Mouse (Mus musculus): ENCODE results near the gene Tnfrsf11a. TPM values are rescaled to one million over a fixed set of nuclear protein-coding genes. Genes with fewer than 3 reads are reported as not detected.
A peak's percentile ranks its signal among the peaks of the same experiment; 100 is the strongest.
"Not testable (repeated sequence)": the region's sequence is repeated elsewhere in the genome, so short reads cannot be mapped to it uniquely, and the experiment has no call there.

The Tnfrsf11a gene
- polyA plus RNA-seq, 1 experiment from 2014 or later = 0.49 TPM

- H3K4me3 ChIP-seq = no peak overlapping the region
- peaks cover 14% of the 10 kb centered on the region for H3K9me3 ChIP-seq
- no peak for DNase-seq (ENCODE audit: low spot score)
- H3K4me1 ChIP-seq = no peaks in the 10 kb centered on the region
- 82% methylated on average over 8 of the region's 8 CpGs for WGBS
- H3K36me3 ChIP-seq (replicated peaks) = no peaks in the 10 kb centered on the region
- no peaks in the 10 kb centered on the region for H3K27me3 ChIP-seq (replicated peaks; ENCODE audit: low read depth, poor library complexity, severe bottlenecking)
- H3K27ac ChIP-seq (replicated peaks) = no peak overlapping the region
Observed at GRCm38 (mm10) chr1:105765586-105765985, 14.9 kb upstream of the Tnfrsf11a start.

GRCm38 (mm10) chr1:105766099-105766498 lies 14.4 kb upstream of the Tnfrsf11a start:
- H3K9me3 ChIP-seq = peaks cover 14% of the 10 kb centered on the region
- H3K4me3 ChIP-seq; H3K27ac ChIP-seq (replicated peaks); H3K27me3 ChIP-seq (replicated peaks; ENCODE audit: low read depth, poor library complexity, severe bottlenecking); H3K4me1 ChIP-seq; H3K36me3 ChIP-seq (replicated peaks); DNase-seq (ENCODE audit: low spot score): not testable (repeated sequence)
- WGBS = 85% methylated on average over 9 of the region's 9 CpGs

- 92% methylated on average over 2 of the region's 2 CpGs for WGBS
Observed at GRCm38 (mm10) chr1:105768397-105768796, 12.1 kb upstream of the Tnfrsf11a start.

GRCm38 (mm10) chr1:105770685-105771084 lies 9.8 kb upstream of the Tnfrsf11a start:
- H3K27me3 ChIP-seq (replicated peaks; ENCODE audit: low read depth, poor library complexity, severe bottlenecking) = no peaks in the 10 kb centered on the region
- H3K9me3 ChIP-seq = no peaks in the 10 kb centered on the region
- H3K4me1 ChIP-seq = no peaks in the 10 kb centered on the region
- H3K36me3 ChIP-seq (replicated peaks) = no peaks in the 10 kb centered on the region
- 89% methylated on average over 2 of the region's 2 CpGs for WGBS
- DNase-seq (ENCODE audit: low spot score) = no peak
- H3K27ac ChIP-seq (replicated peaks) = no peak overlapping the region
- H3K4me3 ChIP-seq = no peak overlapping the region

More at GRCm38 (mm10) chr1:105768397-105768796, 12.1 kb upstream of the Tnfrsf11a start:
- Histone ChIP-seq H3K27ac (replicated peaks) (no peak overlapping the region), H3K27me3 (replicated peaks; ENCODE audit: low read depth, poor library complexity, severe bottlenecking) (no peaks in the 10 kb centered on the region), H3K4me3 (no peak overlapping the region), H3K4me1 (no peaks in the 10 kb centered on the region), H3K36me3 (replicated peaks) (no peaks in the 10 kb centered on the region), H3K9me3 (peaks cover under 1% of the 10 kb centered on the region; the same call in 1 of the 2 replicates)
- no peak for DNase-seq (ENCODE audit: low spot score)

GRCm38 (mm10) chr1:105776426-105776825 lies 4.1 kb upstream of the Tnfrsf11a start:
- Histone ChIP-seq H3K4me3 (no peak overlapping the region), H3K4me1 (peaks cover 10% of the 10 kb centered on the region), H3K9me3 (no peaks in the 10 kb centered on the region), H3K36me3 (replicated peaks) (no peaks in the 10 kb centered on the region), H3K27me3 (replicated peaks; ENCODE audit: low read depth, poor library complexity, severe bottlenecking) (peaks cover 46% of the 10 kb centered on the region), H3K27ac (replicated peaks) (no peak overlapping the region)
- DNase-seq (ENCODE audit: low spot score) = no peak
- WGBS = 92% methylated on average over 4 of the region's 4 CpGs

- no peaks in the 10 kb centered on the region for H3K9me3 ChIP-seq
- WGBS = 35% methylated on average over 12 of the region's 12 CpGs
- no peaks in the 10 kb centered on the region for H3K36me3 ChIP-seq (replicated peaks)
- DNase-seq (ENCODE audit: low spot score) = no peak
- peak overlapping the region; percentile 69 for H3K4me3 ChIP-seq
- peaks cover 67% of the 10 kb centered on the region for H3K27me3 ChIP-seq (replicated peaks; ENCODE audit: low read depth, poor library complexity, severe bottlenecking)
- no peak overlapping the region for H3K27ac ChIP-seq (replicated peaks)
- peaks cover 10% of the 10 kb centered on the region for H3K4me1 ChIP-seq
Observed at GRCm38 (mm10) chr1:105780079-105780456, 450 bp upstream of the Tnfrsf11a start.

- peak; percentile 21 for DNase-seq (ENCODE audit: low spot score)
- Histone ChIP-seq H3K4me1 (peaks cover 13% of the 10 kb centered on the region), H3K27me3 (replicated peaks; ENCODE audit: low read depth, poor library complexity, severe bottlenecking) (peaks cover 67% of the 10 kb centered on the region), H3K4me3 (peak overlapping the region; percentile 69), H3K27ac (replicated peaks) (no peak overlapping the region), H3K36me3 (replicated peaks) (no peaks in the 10 kb centered on the region), H3K9me3 (no peaks in the 10 kb centered on the region)
- 41% methylated on average over 12 of the region's 12 CpGs for WGBS
Observed at GRCm38 (mm10) chr1:105781391-105782146, 1.1 kb downstream of the Tnfrsf11a start.

- WGBS = 79% methylated on average over 5 of the region's 5 CpGs
- Histone ChIP-seq H3K9me3 (no peaks in the 10 kb centered on the region), H3K4me3 (no peak overlapping the region), H3K27me3 (replicated peaks; ENCODE audit: low read depth, poor library complexity, severe bottlenecking) (peaks cover 41% of the 10 kb centered on the region), H3K4me1 (peaks cover 13% of the 10 kb centered on the region), H3K36me3 (replicated peaks) (no peaks in the 10 kb centered on the region), H3K27ac (replicated peaks) (no peak overlapping the region)
- DNase-seq (ENCODE audit: low spot score) = no peak
Observed at GRCm38 (mm10) chr1:105784257-105785016, 3.9 kb downstream of the Tnfrsf11a start.

GRCm38 (mm10) chr1:105785146-105785545 lies 4.6 kb downstream of the Tnfrsf11a start:
- H3K27me3 ChIP-seq (replicated peaks; ENCODE audit: low read depth, poor library complexity, severe bottlenecking) = peaks cover 34% of the 10 kb centered on the region
- H3K4me3 ChIP-seq = no peak overlapping the region
- H3K36me3 ChIP-seq (replicated peaks) = no peaks in the 10 kb centered on the region
- no peaks in the 10 kb centered on the region for H3K9me3 ChIP-seq
- H3K4me1 ChIP-seq = peaks cover 10% of the 10 kb centered on the region
- no peak for DNase-seq (ENCODE audit: low spot score)
- no peak overlapping the region for H3K27ac ChIP-seq (replicated peaks)
- WGBS = 87% methylated on average over 4 of the region's 4 CpGs

GRCm38 (mm10) chr1:105786731-105787357 lies 6.3 kb downstream of the Tnfrsf11a start:
- Histone ChIP-seq H3K4me1 (0 out of 2 replicates have a peak, but pooled peaks cover 3% of the 10 kb centered on the region), H3K9me3 (no peaks in the 10 kb centered on the region), H3K4me3 (no peak overlapping the region), H3K36me3 (replicated peaks) (no peaks in the 10 kb centered on the region), H3K27ac (replicated peaks) (no peak overlapping the region), H3K27me3 (replicated peaks; ENCODE audit: low read depth, poor library complexity, severe bottlenecking) (peaks cover 17% of the 10 kb centered on the region)
- DNase-seq (ENCODE audit: low spot score) = no peak
- WGBS = 81% methylated on average over 6 of the region's 6 CpGs

GRCm38 (mm10) chr1:105790103-105790502 lies 9.6 kb downstream of the Tnfrsf11a start:
- Histone ChIP-seq H3K27ac (replicated peaks) (no peak overlapping the region), H3K36me3 (replicated peaks) (no peaks in the 10 kb centered on the region), H3K27me3 (replicated peaks; ENCODE audit: low read depth, poor library complexity, severe bottlenecking) (no peaks in the 10 kb centered on the region), H3K4me3 (no peak overlapping the region), H3K9me3 (no peaks in the 10 kb centered on the region), H3K4me1 (0 out of 2 replicates have a peak, but pooled peaks cover 2% of the 10 kb centered on the region)
- no peak for DNase-seq (ENCODE audit: low spot score)
- WGBS = 92% methylated on average over 3 of the region's 3 CpGs

GRCm38 (mm10) chr1:105794670-105795069 lies 14.2 kb downstream of the Tnfrsf11a start:
- Histone ChIP-seq H3K4me3 (no peak overlapping the region), H3K27me3 (replicated peaks; ENCODE audit: low read depth, poor library complexity, severe bottlenecking) (no peaks in the 10 kb centered on the region), H3K36me3 (replicated peaks) (no peaks in the 10 kb centered on the region), H3K4me1 (no peaks in the 10 kb centered on the region), H3K27ac (replicated peaks) (no peak overlapping the region), H3K9me3 (no peaks in the 10 kb centered on the region)
- 85% methylated on average over 6 of the region's 6 CpGs for WGBS
- no peak for DNase-seq (ENCODE audit: low spot score)
